In the genomic region with DNA sequence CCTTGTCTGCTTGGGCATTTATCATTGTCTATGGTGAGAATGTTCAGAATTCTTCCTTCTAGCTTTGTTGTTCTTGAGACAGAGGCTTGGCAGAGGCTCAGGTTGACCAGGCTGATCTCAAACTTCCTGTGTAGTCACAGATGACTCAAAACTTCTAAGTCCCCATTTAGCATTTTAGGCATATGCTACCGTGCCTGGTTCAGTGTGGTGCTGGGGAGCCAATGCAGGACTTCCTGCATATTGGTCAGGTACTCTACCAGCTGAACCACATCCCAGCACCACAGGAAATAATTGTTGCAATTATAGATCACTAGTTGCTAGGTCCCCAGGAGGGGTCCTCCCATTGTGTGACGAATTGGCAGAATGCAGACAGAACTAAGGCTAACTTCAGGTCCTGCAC, we compare ENCODE assay signal across 12 mouse cellular contexts. TPM values are rescaled to one million over a fixed set of nuclear protein-coding genes. Genes with fewer than 3 reads are reported as not detected.
A peak's percentile ranks its signal among the peaks of the same experiment; 100 is the strongest.
DNase-seq lines count a peak whose midpoint lies in the region; ATAC-seq lines count a peak whose summit lies in the region.
"Had no signal": no experiment of that assay in that cellular context is flagged by ENCODE, and none has a peak within 500 bp of the region (broad histone marks: within the 10 kb centered on the region; RNA-seq: fewer than 3 reads in every experiment).

No protein-coding gene starts in this region.

- no peak overlapping the region for H3K4me3 ChIP-seq in hindbrain, embryonic 13.5 days
- H3K4me3 ChIP-seq: erythroblast, embryonic 14.5 days; limb, embryonic 12.5 days had no signal

- H3K4me2 ChIP-seq in hindbrain, embryonic 13.5 days, result no peak overlapping the region
- H3K4me2 ChIP-seq: limb, embryonic 12.5 days had no signal

- DNase-seq in adrenal gland, postnatal 14 days, result peak; percentile 57
- DNase-seq in adrenal gland, postnatal 4 days (ENCODE audit: low spot score in 2 of 2), result no peak
- DNase-seq in lung, adult 18-20 months, result peak; percentile 42 to 49
- DNase-seq in lung, postnatal 25 days (ENCODE audit: low spot score), result no peak
- DNase-seq in natural killer cell, adult 2 months (ENCODE audit: low spot score in 2 of 2), result peak; percentile 79 to 88
- no peak for DNase-seq in ovary, postnatal 14 days (ENCODE audit: low spot score)
- DNase-seq: cerebellum, postnatal 25 days; heart, postnatal 4 days had no signal

- H3K27me3 ChIP-seq in hindbrain, embryonic 13.5 days, result no peaks in the 10 kb centered on the region
- H3K27me3 ChIP-seq: limb, embryonic 12.5 days had no signal

- H3K27ac ChIP-seq in hindbrain, embryonic 13.5 days, result no peak overlapping the region
- H3K27ac ChIP-seq: limb, embryonic 12.5 days had no signal

- no peak overlapping the region for H3K9ac ChIP-seq in hindbrain, embryonic 13.5 days
- H3K9ac ChIP-seq: limb, embryonic 12.5 days had no signal

- peak; percentile 80 for ATAC-seq in activated CD4-positive, CD25-positive, alpha-beta regulatory T cell, adult 4 months
- no peak for ATAC-seq in hindbrain, embryonic 13.5 days (ENCODE audit: low FRiP score)

- H3K36me3 ChIP-seq in hindbrain, embryonic 13.5 days, result peaks cover 25% of the 10 kb centered on the region

- WGBS in hindbrain, embryonic 13.5 days, result 78% methylated on average over 2 of the region's 2 CpGs

- H3K9me3 ChIP-seq in hindbrain, embryonic 13.5 days, result no peaks in the 10 kb centered on the region
- H3K9me3 ChIP-seq: limb, embryonic 12.5 days had no signal

- H3K4me1 ChIP-seq in hindbrain, embryonic 13.5 days (replicated peaks), result peaks cover 32% of the 10 kb centered on the region

RNA-seq across cellular contexts. Expression of a gene that starts 10.7 kb away (rescaled TPM):
- 316 and 319 TPM in 2 replicates for total RNA-seq in adrenal gland, postnatal 14 days (2021)
- total RNA-seq in adrenal gland, postnatal 4 days (2021), result 100 to 1,000 TPM; 343 to 361 TPM
- polyA plus RNA-seq in activated CD4-positive, CD25-positive, alpha-beta regulatory T cell, adult 4 months (2017; shearing (Covaris generic)), result 100 to 1,000 TPM; 633 to 647 TPM
- polyA plus RNA-seq in hindbrain, embryonic 13.5 days (2015; fragmentation: Nextera tagmentation; extraction: Ambion mirVana), result 340 and 343 TPM in 2 replicates

Comparison
In these comparisons a context has a peak if more than half of its experiments do, and no peak if none do; other contexts are left out.
1. DNase-seq: peak in adrenal gland, postnatal 14 days (single experiment), lung, adult 18-20 months (2 of 2) and natural killer cell, adult 2 months (2 of 2); none in adrenal gland, postnatal 4 days (0 of 2), lung, postnatal 25 days (single experiment) and ovary, postnatal 14 days (single experiment).